Mouse (Mus musculus) midbrain, embryonic 10.5 days (tissue): ENCODE measurements at regions not wholly inside any gene's neighbourhood (a gene's known extent, or its start where the extent isn't known, plus 50 kb on each side); places are given as distances from the start of the nearest gene placed in this dataset.
"Not testable (repeated sequence)": the region's sequence is repeated elsewhere in the genome, so short reads cannot be mapped to it uniquely, and the experiment has no call there.

ENCODE experiments used
- DNase-seq: peaks from one replicate; pipeline ENCODE4 v3.0.0-alpha.2; 2017; ENCODE audit warnings: low spot score
- H3K27ac ChIP-seq: fragments of 300-500 bp; sonication (generic); replicated peaks from 2 replicates; pipeline ENCODE4 v1.5.1; 2016; ENCODE audit warnings: mild to moderate bottlenecking
- H3K27me3 ChIP-seq: fragments of 300-500 bp; sonication (generic); 2 replicates; pipeline ENCODE4 v1.6.1; 2016; ENCODE audit warnings: low read depth, mild to moderate bottlenecking; ENCODE audit not compliant: poor library complexity, severe bottlenecking
- H3K36me3 ChIP-seq: fragments of 300-500 bp; sonication (generic); 2 replicates; pipeline ENCODE4 v1.6.1; 2016; ENCODE audit warnings: mild to moderate bottlenecking, moderate library complexity
- H3K4me1 ChIP-seq: fragments of 300-500 bp; sonication (generic); 2 replicates; pipeline ENCODE4 v1.6.1; 2016
- H3K4me3 ChIP-seq: fragments of 300-500 bp; sonication (generic); 2 replicates; pipeline ENCODE4 v1.5.1; 2016; ENCODE audit warnings: mild to moderate bottlenecking, moderate library complexity
- H3K9me3 ChIP-seq: fragments of 300-500 bp; sonication (generic); replicated peaks from 2 replicates; pipeline ENCODE4 v1.6.1; 2016; ENCODE audit warnings: mild to moderate bottlenecking
- WGBS: fragments of 180-500 bp; shearing (Covaris S2); methylation state at CpG from one replicate; pipeline ENCODE4 v1.1.7; 2016; 5-methylcytosine and 5-hydroxymethylcytosine counted together

- Histone ChIP-seq H3K27ac (no peak overlapping the region), H3K9me3 (no peaks in the 10 kb centered on the region), H3K4me1 (peaks cover 17% of the 10 kb centered on the region), H3K36me3 (no peaks in the 10 kb centered on the region), H3K4me3 (no peak overlapping the region), H3K27me3 (no peaks in the 10 kb centered on the region)
- DNase-seq: no peak
- WGBS: 87% methylated on average over 4 of the region's 4 CpGs
Observed at GRCm38 (mm10) chr3:121597988-121598387, 65.8 kb upstream of the Slc44a3 start.

DNA sequence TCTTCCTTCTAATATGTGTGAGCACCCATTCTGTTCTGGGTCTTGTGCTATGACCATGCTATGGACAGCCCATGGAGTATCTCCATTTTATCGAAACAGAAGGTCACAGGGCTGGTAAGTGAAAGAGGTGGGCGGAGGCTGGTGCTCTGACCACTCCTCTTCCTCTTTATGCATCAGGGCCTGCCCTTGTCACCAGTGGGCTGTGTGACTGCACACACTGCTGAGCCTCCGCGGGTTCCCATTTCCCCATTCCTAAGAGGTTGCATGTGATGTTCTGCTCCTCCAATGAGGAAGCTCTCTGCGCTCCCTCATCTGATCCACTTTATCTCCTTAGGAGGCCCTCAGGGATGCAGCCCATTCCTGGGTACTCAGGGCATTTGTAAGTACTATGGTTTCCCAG, 65.0 kb upstream of the Slc44a3 start:
- WGBS: 83% methylated on average over 5 of the region's 5 CpGs
- Histone ChIP-seq H3K27me3 (no peaks in the 10 kb centered on the region), H3K4me1 (peaks cover 14% of the 10 kb centered on the region), H3K27ac (no peak overlapping the region), H3K9me3 (no peaks in the 10 kb centered on the region), H3K4me3 (no peak overlapping the region), H3K36me3 (no peaks in the 10 kb centered on the region)
- no peak for DNase-seq

- no peak overlapping the region for H3K27ac ChIP-seq
- no peak for DNase-seq
- H3K4me1 ChIP-seq: peaks cover 7% of the 10 kb centered on the region; the same call in 1 of the 2 replicates
- H3K27me3 ChIP-seq: no peaks in the 10 kb centered on the region
- no peak overlapping the region for H3K4me3 ChIP-seq
- WGBS: 79% methylated on average over 4 of the region's 4 CpGs
- H3K36me3 ChIP-seq: no peaks in the 10 kb centered on the region
- 0 out of 2 replicates have a peak, but pooled peaks cover 4% of the 10 kb centered on the region for H3K9me3 ChIP-seq
Observed at GRCm38 (mm10) chr3:121594580-121594979, 62.4 kb upstream of the Slc44a3 start.

- no peak for DNase-seq
- no peak overlapping the region for H3K4me3 ChIP-seq
- no peaks in the 10 kb centered on the region for H3K36me3 ChIP-seq
- no peaks in the 10 kb centered on the region for H3K27me3 ChIP-seq
- 0 out of 2 replicates have a peak, but pooled peaks cover 4% of the 10 kb centered on the region for H3K9me3 ChIP-seq
- H3K4me1 ChIP-seq: peaks cover 9% of the 10 kb centered on the region; the same call in 1 of the 2 replicates
- 67% methylated on average over 8 of the region's 8 CpGs for WGBS
- 0 out of 2 replicates have a peak overlapping the region, but pooled peaks have one; percentile 17 for H3K27ac ChIP-seq
Observed at GRCm38 (mm10) chr3:121593598-121594117, 61.5 kb upstream of the Slc44a3 start.

- Histone ChIP-seq H3K4me3 (no peak overlapping the region), H3K9me3 (0 out of 2 replicates have a peak, but pooled peaks cover 4% of the 10 kb centered on the region), H3K36me3 (no peaks in the 10 kb centered on the region), H3K27ac (no peak overlapping the region), H3K4me1 (peaks cover 8% of the 10 kb centered on the region; the same call in 1 of the 2 replicates), H3K27me3 (no peaks in the 10 kb centered on the region)
- DNase-seq: no peak
- WGBS: 89% methylated on average over 4 of the region's 4 CpGs
Observed at GRCm38 (mm10) chr3:121593143-121593542, 60.9 kb upstream of the Slc44a3 start.

- H3K4me3 ChIP-seq: no peak overlapping the region
- H3K36me3 ChIP-seq: no peaks in the 10 kb centered on the region
- H3K9me3 ChIP-seq: 0 out of 2 replicates have a peak, but pooled peaks cover 4% of the 10 kb centered on the region
- no peaks in the 10 kb centered on the region for H3K27me3 ChIP-seq
- no peak for DNase-seq
- H3K4me1 ChIP-seq: peaks cover 6% of the 10 kb centered on the region; the same call in 1 of the 2 replicates
- WGBS: 90% methylated on average over 9 of the region's 9 CpGs
- no peak overlapping the region; the same call in 1 of the 2 replicates for H3K27ac ChIP-seq
Observed at GRCm38 (mm10) chr3:121589494-121589885, 57.3 kb upstream of the Slc44a3 start.

- Histone ChIP-seq H3K9me3 (0 out of 2 replicates have a peak, but pooled peaks cover 4% of the 10 kb centered on the region), H3K4me3 (no peak overlapping the region), H3K36me3 (no peaks in the 10 kb centered on the region), H3K4me1 (peaks cover 6% of the 10 kb centered on the region; the same call in 1 of the 2 replicates), H3K27me3 (no peaks in the 10 kb centered on the region), H3K27ac (no peak overlapping the region; the same call in 1 of the 2 replicates)
- WGBS: 76% methylated on average over 14 of the region's 14 CpGs
- DNase-seq: peak; percentile 34
Observed at GRCm38 (mm10) chr3:121588737-121589493, 56.7 kb upstream of the Slc44a3 start.

- no peaks in the 10 kb centered on the region for H3K9me3 ChIP-seq
- H3K4me3 ChIP-seq: no peak overlapping the region
- H3K27me3 ChIP-seq: no peaks in the 10 kb centered on the region
- no peak overlapping the region for H3K27ac ChIP-seq
- H3K36me3 ChIP-seq: no peaks in the 10 kb centered on the region
- DNase-seq: no peak
- 96% methylated on average over 5 of the region's 5 CpGs for WGBS
- peaks cover 6% of the 10 kb centered on the region; the same call in 1 of the 2 replicates for H3K4me1 ChIP-seq
Observed at GRCm38 (mm10) chr3:121585306-121585705, 53.1 kb upstream of the Slc44a3 start.

- H3K27me3 ChIP-seq: no peaks in the 10 kb centered on the region
- WGBS: 90% methylated on average over 5 of the region's 5 CpGs
- peaks cover 6% of the 10 kb centered on the region; the same call in 1 of the 2 replicates for H3K4me1 ChIP-seq
- no peak overlapping the region for H3K27ac ChIP-seq
- no peaks in the 10 kb centered on the region for H3K9me3 ChIP-seq
- DNase-seq: no peak
- H3K36me3 ChIP-seq: no peaks in the 10 kb centered on the region
- no peak overlapping the region for H3K4me3 ChIP-seq
Observed at GRCm38 (mm10) chr3:121584736-121585151, 52.5 kb upstream of the Slc44a3 start.

DNA sequence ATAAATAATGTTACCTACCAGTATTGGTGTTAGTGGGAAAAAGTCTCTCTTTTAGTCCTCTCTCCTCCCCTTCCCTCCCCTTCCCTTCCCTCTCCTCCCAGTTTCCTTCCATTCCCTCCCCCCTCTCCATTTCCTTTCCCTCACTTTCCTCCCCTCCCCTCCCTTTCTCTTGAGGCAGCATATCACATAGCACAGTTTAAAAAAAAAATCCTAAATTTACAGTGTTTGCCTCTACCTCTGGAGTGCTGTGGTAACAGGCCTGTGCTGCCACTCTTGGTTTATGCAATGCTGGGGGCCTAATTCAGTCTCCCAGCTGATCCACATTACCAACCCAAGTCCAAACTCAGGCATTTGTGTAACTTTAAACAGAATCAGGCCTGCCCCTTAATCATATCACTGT, 52.1 kb upstream of the Slc44a3 start:
- H3K27me3 ChIP-seq: no peaks in the 10 kb centered on the region
- no peaks in the 10 kb centered on the region for H3K36me3 ChIP-seq
- no peaks in the 10 kb centered on the region for H3K9me3 ChIP-seq
- H3K4me3 ChIP-seq: no peak overlapping the region
- peaks cover 6% of the 10 kb centered on the region; the same call in 1 of the 2 replicates for H3K4me1 ChIP-seq
- DNase-seq: no peak
- H3K27ac ChIP-seq: no peak overlapping the region

DNA sequence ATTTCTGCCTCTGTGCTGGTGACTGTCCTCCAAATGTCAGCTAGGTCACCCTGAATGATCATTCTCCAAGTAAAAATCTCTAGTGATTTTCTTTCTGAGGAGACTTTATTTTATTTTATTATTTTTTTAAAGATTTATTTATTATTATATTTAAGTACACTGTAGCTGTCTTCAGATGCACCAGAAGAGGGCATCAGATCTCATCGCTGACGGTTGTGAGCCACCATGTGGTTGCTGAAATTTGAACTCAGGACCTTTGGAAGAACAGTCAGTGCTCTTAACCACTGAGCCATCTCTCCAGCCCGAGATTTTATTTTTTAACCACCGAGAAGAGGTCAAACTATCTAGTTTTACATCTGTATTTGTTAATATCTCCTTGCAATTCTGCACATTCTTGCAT, 50.5 kb upstream of the Slc44a3 start:
- DNase-seq, H3K36me3 ChIP-seq, H3K4me3 ChIP-seq, H3K4me1 ChIP-seq, H3K9me3 ChIP-seq, H3K27me3 ChIP-seq, H3K27ac ChIP-seq: not testable (repeated sequence)
- WGBS: 84% methylated on average over 4 of the region's 4 CpGs
